In genomic region chr7:31077470-31077869, GRCm38 (mm10) we compare ENCODE assay signal across 11 mouse cellular contexts. TPM values are rescaled to one million over a fixed set of nuclear protein-coding genes. Genes with fewer than 3 reads are reported as not detected.
DNase-seq lines count a peak whose midpoint lies in the region; ATAC-seq lines count a peak whose summit lies in the region.
"Had no signal": no experiment of that assay in that cellular context is flagged by ENCODE, and none has a peak within 500 bp of the region (broad histone marks: within the 10 kb centered on the region; RNA-seq: fewer than 3 reads in every experiment).

No protein-coding gene starts in this region.

- H3K9ac ChIP-seq in hindbrain, embryonic 12.5 days = no peak overlapping the region
- no peak overlapping the region for H3K9ac ChIP-seq in forebrain, embryonic 16.5 days (replicated peaks; ENCODE audit: low read depth, low read length)

- ATAC-seq in hindbrain, embryonic 12.5 days (ENCODE audit: low FRiP score) = no peak
- ATAC-seq in forebrain, embryonic 16.5 days = peak; percentile 45
- ATAC-seq in CD4-positive, CD25-positive, alpha-beta regulatory T cell, adult 4 months = no peak

- no peak for DNase-seq in hindbrain, embryonic 10.5 days (ENCODE audit: low spot score)
- peak; percentile 59 for DNase-seq in brain, adult 2 months (ENCODE audit: low read depth, low spot score)
- no peak for DNase-seq in limb, embryonic 10.5 days (ENCODE audit: low spot score)
- no peak for DNase-seq in thymus, postnatal 10 days (ENCODE audit: low spot score in 2 of 2)
- no peak for DNase-seq in adrenal gland, adult 18-20 months (ENCODE audit: low spot score in 2 of 2)
- DNase-seq: cerebellum, adult 11 months; spleen, adult 18-20 months had no signal

- H3K9me3 ChIP-seq in hindbrain, embryonic 10.5 days = peaks cover 5% of the 10 kb centered on the region; the same call in 1 of the 2 replicates
- H3K9me3 ChIP-seq in hindbrain, embryonic 12.5 days (replicated peaks) = no peaks in the 10 kb centered on the region
- H3K9me3 ChIP-seq in forebrain, embryonic 16.5 days (ENCODE audit: control insufficient read depth, low read length) = no peaks in the 10 kb centered on the region
- no peaks in the 10 kb centered on the region for H3K9me3 ChIP-seq in limb, embryonic 10.5 days (replicated peaks)
- H3K9me3 ChIP-seq: lung, embryonic 15.5 days had no signal

- no peaks in the 10 kb centered on the region for H3K36me3 ChIP-seq in hindbrain, embryonic 10.5 days
- no peaks in the 10 kb centered on the region for H3K36me3 ChIP-seq in hindbrain, embryonic 12.5 days
- no peaks in the 10 kb centered on the region for H3K36me3 ChIP-seq in forebrain, embryonic 16.5 days (ENCODE audit: control insufficient read depth, insufficient read depth)
- H3K36me3 ChIP-seq in limb, embryonic 10.5 days = no peaks in the 10 kb centered on the region
- H3K36me3 ChIP-seq: lung, embryonic 15.5 days had no signal

- H3K4me2 ChIP-seq in hindbrain, embryonic 12.5 days (replicated peaks) = no peak overlapping the region
- H3K4me2 ChIP-seq in forebrain, embryonic 16.5 days (ENCODE audit: low read length) = no peak overlapping the region

- H3K27me3 ChIP-seq in hindbrain, embryonic 10.5 days (ENCODE audit: insufficient read depth, poor library complexity, severe bottlenecking) = no peaks in the 10 kb centered on the region
- no peaks in the 10 kb centered on the region for H3K27me3 ChIP-seq in hindbrain, embryonic 12.5 days
- no peaks in the 10 kb centered on the region for H3K27me3 ChIP-seq in forebrain, embryonic 16.5 days (replicated peaks; ENCODE audit: control insufficient read depth, insufficient read depth, low read length)
- H3K27me3 ChIP-seq in limb, embryonic 10.5 days (ENCODE audit: low read depth, poor library complexity, severe bottlenecking) = no peaks in the 10 kb centered on the region
- H3K27me3 ChIP-seq: lung, embryonic 15.5 days had no signal

- peak overlapping the region; percentile 78 for H3K27ac ChIP-seq in hindbrain, embryonic 10.5 days
- no peak overlapping the region for H3K27ac ChIP-seq in hindbrain, embryonic 12.5 days
- H3K27ac ChIP-seq in forebrain, embryonic 16.5 days (ENCODE audit: low read length) = no peak overlapping the region
- peak overlapping the region; percentile 70 for H3K27ac ChIP-seq in limb, embryonic 10.5 days
- H3K27ac ChIP-seq: lung, embryonic 15.5 days had no signal

- H3K4me1 ChIP-seq in hindbrain, embryonic 10.5 days (replicated peaks) = peaks cover 42% of the 10 kb centered on the region
- peaks cover 13% of the 10 kb centered on the region for H3K4me1 ChIP-seq in hindbrain, embryonic 12.5 days
- no peaks in the 10 kb centered on the region for H3K4me1 ChIP-seq in forebrain, embryonic 16.5 days (replicated peaks; ENCODE audit: control insufficient read depth, insufficient read depth, low read length)
- peaks cover 33% of the 10 kb centered on the region for H3K4me1 ChIP-seq in limb, embryonic 10.5 days

- no peak overlapping the region for H3K4me3 ChIP-seq in hindbrain, embryonic 10.5 days
- H3K4me3 ChIP-seq in hindbrain, embryonic 12.5 days = no peak overlapping the region
- H3K4me3 ChIP-seq in forebrain, embryonic 16.5 days (replicated peaks; ENCODE audit: low read length) = no peak overlapping the region
- H3K4me3 ChIP-seq in limb, embryonic 10.5 days = no peak overlapping the region
- H3K4me3 ChIP-seq: lung, embryonic 15.5 days had no signal

- 52% methylated on average over 6 of the region's 6 CpGs for WGBS in hindbrain, embryonic 10.5 days
- 48% methylated on average over 6 of the region's 6 CpGs for WGBS in hindbrain, embryonic 12.5 days
- whole genome bisulfite sequencing in forebrain, embryonic 16.5 days = 44% methylated on average over 6 of the region's 6 CpGs
- WGBS in limb, embryonic 10.5 days = 71% methylated on average over 6 of the region's 6 CpGs

RNA-seq across cellular contexts. Expression of gene Fxyd3, which starts 1.0 kb away (rescaled TPM):
- 7.9 and 10.8 TPM in 2 replicates for polyA plus RNA-seq in hindbrain, embryonic 10.5 days (2016; fragmentation: Nextera tagmentation; extraction: Ambion mirVana)
- 5.5 and 12.3 TPM in 2 replicates for polyA plus RNA-seq in hindbrain, embryonic 12.5 days (2016; fragmentation: Nextera tagmentation; extraction: Ambion mirVana)
- 0.15 and 0.66 TPM in 2 replicates for polyA plus RNA-seq in forebrain, embryonic 16.5 days (2015; fragmentation: Nextera tagmentation; extraction: Ambion mirVana)
- 7.6 and 10.0 TPM in 2 replicates for polyA plus RNA-seq in limb, embryonic 10.5 days (2016; fragmentation: Nextera tagmentation; extraction: Ambion mirVana)
- under 1 TPM in 1 of 2 experiments, not detected in 1; 0.27 TPM for polyA plus RNA-seq in CD4-positive, CD25-positive, alpha-beta regulatory T cell, adult 4 months (2017; shearing (Covaris generic))
- 1 to 10 TPM; 1.4 to 4.4 TPM for total RNA-seq in adrenal gland, adult 18-20 months (2021)

RNA-seq across cellular contexts. Expression of gene Lgi4, which starts 18.3 kb away (rescaled TPM):
- polyA plus RNA-seq in hindbrain, embryonic 10.5 days (2016; fragmentation: Nextera tagmentation; extraction: Ambion mirVana) = 2.3 and 6.3 TPM in 2 replicates
- 2.1 TPM in 2 replicates for polyA plus RNA-seq in hindbrain, embryonic 12.5 days (2016; fragmentation: Nextera tagmentation; extraction: Ambion mirVana)
- 0.20 and 0.24 TPM in 2 replicates for polyA plus RNA-seq in forebrain, embryonic 16.5 days (2015; fragmentation: Nextera tagmentation; extraction: Ambion mirVana)
- 0.13 and 0.16 TPM in 2 replicates for polyA plus RNA-seq in limb, embryonic 10.5 days (2016; fragmentation: Nextera tagmentation; extraction: Ambion mirVana)
- not detected for polyA plus RNA-seq in CD4-positive, CD25-positive, alpha-beta regulatory T cell, adult 4 months (2017; shearing (Covaris generic))
- 1 to 10 TPM; 3.0 to 8.1 TPM for total RNA-seq in adrenal gland, adult 18-20 months (2021)

RNA-seq across cellular contexts. Expression of gene Fxyd1, which starts 20.5 kb away (rescaled TPM):
- 14.0 and 17.1 TPM in 2 replicates for polyA plus RNA-seq in hindbrain, embryonic 10.5 days (2016; fragmentation: Nextera tagmentation; extraction: Ambion mirVana)
- 25.3 and 34.7 TPM in 2 replicates for polyA plus RNA-seq in hindbrain, embryonic 12.5 days (2016; fragmentation: Nextera tagmentation; extraction: Ambion mirVana)
- 10.7 and 14.5 TPM in 2 replicates for polyA plus RNA-seq in forebrain, embryonic 16.5 days (2015; fragmentation: Nextera tagmentation; extraction: Ambion mirVana)
- polyA plus RNA-seq in limb, embryonic 10.5 days (2016; fragmentation: Nextera tagmentation; extraction: Ambion mirVana) = 6.2 and 7.7 TPM in 2 replicates
- polyA plus RNA-seq in CD4-positive, CD25-positive, alpha-beta regulatory T cell, adult 4 months (2017; shearing (Covaris generic)) = not detected
- total RNA-seq in adrenal gland, adult 18-20 months (2021) = 100 to 1,000 TPM; 193 to 280 TPM

RNA-seq across cellular contexts. Expression of gene Fxyd7, which starts 26.2 kb away (rescaled TPM):
- polyA plus RNA-seq in hindbrain, embryonic 10.5 days (2016; fragmentation: Nextera tagmentation; extraction: Ambion mirVana) = 1.4 and 7.6 TPM in 2 replicates
- 26.3 and 29.8 TPM in 2 replicates for polyA plus RNA-seq in hindbrain, embryonic 12.5 days (2016; fragmentation: Nextera tagmentation; extraction: Ambion mirVana)
- 51.0 and 95.0 TPM in 2 replicates for polyA plus RNA-seq in forebrain, embryonic 16.5 days (2015; fragmentation: Nextera tagmentation; extraction: Ambion mirVana)
- polyA plus RNA-seq in limb, embryonic 10.5 days (2016; fragmentation: Nextera tagmentation; extraction: Ambion mirVana) = 0.30 and 1.3 TPM in 2 replicates
- polyA plus RNA-seq in CD4-positive, CD25-positive, alpha-beta regulatory T cell, adult 4 months (2017; shearing (Covaris generic)) = not detected
- 1 to 10 TPM; 1.9 to 2.3 TPM for total RNA-seq in adrenal gland, adult 18-20 months (2021)

RNA-seq across cellular contexts. Expression of gene Fxyd5, which starts 35.2 kb away (rescaled TPM):
- polyA plus RNA-seq in hindbrain, embryonic 10.5 days (2016; fragmentation: Nextera tagmentation; extraction: Ambion mirVana) = 11.6 and 14.7 TPM in 2 replicates
- polyA plus RNA-seq in hindbrain, embryonic 12.5 days (2016; fragmentation: Nextera tagmentation; extraction: Ambion mirVana) = 9.6 and 10.4 TPM in 2 replicates
- polyA plus RNA-seq in forebrain, embryonic 16.5 days (2015; fragmentation: Nextera tagmentation; extraction: Ambion mirVana) = 21.7 and 23.4 TPM in 2 replicates
- polyA plus RNA-seq in limb, embryonic 10.5 days (2016; fragmentation: Nextera tagmentation; extraction: Ambion mirVana) = 8.0 and 8.1 TPM in 2 replicates
- 1,000 to 10,000 TPM; 1,918 to 1,991 TPM for polyA plus RNA-seq in CD4-positive, CD25-positive, alpha-beta regulatory T cell, adult 4 months (2017; shearing (Covaris generic))
- total RNA-seq in adrenal gland, adult 18-20 months (2021) = 10 to 100 TPM; 45.1 to 82.7 TPM

Comparison
In these comparisons a context has a peak if more than half of its experiments do, and no peak if none do; other contexts are left out.
1. H3K27ac ChIP-seq: peak in hindbrain, embryonic 10.5 days (single experiment) and limb, embryonic 10.5 days (single experiment); none in hindbrain, embryonic 12.5 days (single experiment) and forebrain, embryonic 16.5 days (single experiment).